Mouse (Mus musculus) kidney, embryonic 14.5 days (tissue): ENCODE measurements around the gene Gls2. TPM values are rescaled to one million over a fixed set of nuclear protein-coding genes. Genes with fewer than 3 reads are reported as not detected.
"Not testable (repeated sequence)": the region's sequence is repeated elsewhere in the genome, so short reads cannot be mapped to it uniquely, and the experiment has no call there.

Experiments used
- ATAC-seq: fragments of 200-750 bp; cut with Nextera tagmentation; 2 replicates; pipeline ENCODE4 v1.8.0; 2017; ENCODE audit warnings: moderate number of reproducible peaks, mild to moderate bottlenecking, moderate TSS enrichment, moderate library complexity; ENCODE audit not compliant: low FRiP score, low TSS enrichment
- H3K27ac ChIP-seq: fragments of 300-500 bp; sonication (generic); 2 replicates; pipeline ENCODE4 v1.5.1; 2014; ENCODE audit warnings: low read depth, mild to moderate bottlenecking, low read length, moderate library complexity, mixed read lengths
- H3K27me3 ChIP-seq: fragments of 300-500 bp; sonication (generic); 2 replicates; pipeline ENCODE4 v1.6.1; 2014; ENCODE audit warnings: mild to moderate bottlenecking, low read length; ENCODE audit not compliant: control insufficient read depth, insufficient read depth
- H3K36me3 ChIP-seq: fragments of 300-500 bp; sonication (generic); 2 replicates; pipeline ENCODE4 v1.6.1; 2014; ENCODE audit warnings: low read length, mixed read lengths; ENCODE audit not compliant: control insufficient read depth, insufficient read depth
- H3K4me1 ChIP-seq: fragments of 300-500 bp; sonication (generic); 2 replicates; pipeline ENCODE4 v1.6.1; 2014; ENCODE audit warnings: low read length, mixed read lengths; ENCODE audit not compliant: control insufficient read depth, insufficient read depth
- H3K4me2 ChIP-seq: fragments of 300-500 bp; sonication (generic); replicated peaks from 2 replicates; pipeline ENCODE4 v1.6.1; 2014; ENCODE audit warnings: low read depth, mild to moderate bottlenecking, low read length
- H3K4me3 ChIP-seq: fragments of 300-500 bp; sonication (generic); 2 replicates; pipeline ENCODE4 v1.5.1; 2014; ENCODE audit warnings: mild to moderate bottlenecking, low read length
- H3K9ac ChIP-seq: fragments of 300-500 bp; sonication (generic); 2 replicates; pipeline ENCODE4 v1.6.1; 2014; ENCODE audit warnings: low read depth, mild to moderate bottlenecking, low read length, moderate library complexity
- H3K9me3 ChIP-seq: fragments of 300-500 bp; sonication (generic); 2 replicates; pipeline ENCODE4 v1.6.1; 2016; ENCODE audit warnings: low read length; ENCODE audit not compliant: control insufficient read depth
- WGBS: fragments of 180-500 bp; shearing (Covaris S2); extraction: QIAGEN DNeasy Blood & Tissue Kit; methylation state at CpG from one replicate; pipeline ENCODE4 v1.1.7; 2014; 5-methylcytosine and 5-hydroxymethylcytosine counted together
- polyA plus RNA-seq: library from polyadenylated mRNA; unstranded; fragments of >200 nt; fragmentation: Nextera tagmentation; extraction: Ambion mirVana; gene quantifications from 2 replicates; pipeline ENCODE4 v1.2.1, GENCODE M21; 2014

The Gls2 gene
- 0.89 and 1.1 TPM in 2 replicates for polyA plus RNA-seq

GRCm38 (mm10) chr10:128194024-128194550 is at the start of gene Gls2:
Gene Gls2 (plus strand): TSS chr10:128194457.
- H3K4me1 ChIP-seq = no peaks in the 10 kb centered on the region
- peak within 1 kb of the TSS; percentile 99 for H3K4me2 ChIP-seq
- peaks cover 17% of the 10 kb centered on the region; the same call in 1 of the 2 replicates for H3K27me3 ChIP-seq
- H3K9ac ChIP-seq = peak within 1 kb of the TSS; percentile 63
- H3K4me3 ChIP-seq = peak within 1 kb of the TSS; percentile 68
- peak within 1 kb of the TSS; percentile 47 for H3K27ac ChIP-seq
- peak; percentile 97 for ATAC-seq
- H3K9me3 ChIP-seq = no peaks in the 10 kb centered on the region
- WGBS = under 1% methylated on average over 46 of the region's 46 CpGs
- no peaks in the 10 kb centered on the region for H3K36me3 ChIP-seq

- Histone ChIP-seq H3K4me3 (no peak overlapping the region), H3K36me3 (peaks cover 44% of the 10 kb centered on the region), H3K4me1 (peaks cover 6% of the 10 kb centered on the region; the same call in 1 of the 2 replicates), H3K9ac (no peak overlapping the region), H3K9me3 (no peaks in the 10 kb centered on the region), H3K27me3 (no peaks in the 10 kb centered on the region), H3K4me2 (no peak overlapping the region), H3K27ac (no peak overlapping the region)
- WGBS = 79% methylated on average over 2 of the region's 2 CpGs
- no peak for ATAC-seq
These were observed 49.3 kb upstream of the Gls2 start for GRCm38 (mm10) chr10:128144961-128145360.

DNA sequence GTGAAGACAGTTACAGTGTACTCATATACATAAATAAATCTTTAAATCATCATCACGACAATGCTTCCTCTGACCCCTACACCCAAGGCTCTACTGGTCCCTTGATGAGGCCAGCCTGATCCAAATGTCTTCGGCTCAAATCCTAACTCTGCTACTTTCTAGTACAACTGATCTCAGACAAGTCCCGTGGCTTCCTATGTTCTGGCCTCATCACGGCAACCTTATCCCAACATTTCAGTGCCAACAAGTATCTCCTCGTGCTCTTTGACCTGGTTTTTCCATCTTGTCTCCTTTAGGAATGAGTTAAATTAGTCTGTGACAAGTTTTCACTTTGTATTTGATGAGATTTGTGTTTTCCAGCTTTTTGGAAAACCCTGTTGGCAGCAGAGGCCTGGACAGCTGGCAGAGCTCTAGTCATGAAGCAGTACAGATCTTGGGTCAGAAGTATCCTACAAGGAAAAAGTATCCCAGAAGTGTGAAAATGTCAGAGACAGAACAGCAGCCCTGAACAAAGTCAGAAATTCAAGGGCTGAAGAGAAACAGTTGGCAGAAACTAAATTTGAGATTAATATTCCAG is 45.4 kb upstream of the Gls2 start:
- ATAC-seq = no peak
- 87% methylated on average over 5 of the region's 5 CpGs for WGBS
- H3K4me1 ChIP-seq = peaks cover 6% of the 10 kb centered on the region; the same call in 1 of the 2 replicates
- no peak overlapping the region for H3K4me3 ChIP-seq
- H3K4me2 ChIP-seq = peak overlapping the region; percentile 13; the same call in 1 of the 2 replicates
- peaks cover 31% of the 10 kb centered on the region for H3K36me3 ChIP-seq
- H3K27ac ChIP-seq = peak overlapping the region; percentile 84; the same call in 1 of the 2 replicates
- H3K9ac ChIP-seq = no peak overlapping the region; the same call in 1 of the 2 replicates
- H3K9me3 ChIP-seq = no peaks in the 10 kb centered on the region
- H3K27me3 ChIP-seq = no peaks in the 10 kb centered on the region

DNA sequence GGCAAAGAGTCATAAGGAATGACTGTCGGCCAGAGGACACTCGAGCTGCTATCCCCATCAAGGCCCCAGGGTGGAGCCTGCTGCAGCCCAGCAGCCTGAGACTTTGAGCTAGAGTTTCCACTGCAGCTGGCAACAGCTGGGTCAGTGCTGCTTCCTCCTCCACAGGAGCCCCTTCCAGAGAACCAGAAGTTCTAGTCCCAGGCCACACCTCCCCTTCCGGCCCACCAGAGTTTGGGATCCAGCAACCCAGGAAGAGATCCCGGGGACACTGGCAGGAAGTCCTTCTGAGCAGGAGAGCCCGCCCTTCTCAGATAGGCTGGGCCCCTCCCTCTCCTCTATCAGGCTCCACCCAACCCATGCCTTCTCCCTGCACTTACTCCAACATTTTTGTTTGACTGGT is 44.7 kb upstream of the Gls2 start:
- 0% methylated on average over 5 of the region's 5 CpGs for WGBS
- peak overlapping the region; percentile 84; the same call in 1 of the 2 replicates for H3K27ac ChIP-seq
- peaks cover 25% of the 10 kb centered on the region for H3K36me3 ChIP-seq
- H3K4me2 ChIP-seq = peak overlapping the region; percentile 13; the same call in 1 of the 2 replicates
- H3K4me3 ChIP-seq = no peak overlapping the region
- H3K9ac ChIP-seq = no peak overlapping the region
- peaks cover 6% of the 10 kb centered on the region; the same call in 1 of the 2 replicates for H3K4me1 ChIP-seq
- no peaks in the 10 kb centered on the region for H3K9me3 ChIP-seq
- no peaks in the 10 kb centered on the region for H3K27me3 ChIP-seq
- peak; percentile 97 for ATAC-seq

GRCm38 (mm10) chr10:128150941-128151340 is 43.3 kb upstream of the Gls2 start:
- no peak overlapping the region for H3K4me2 ChIP-seq
- H3K4me1 ChIP-seq = peaks cover 6% of the 10 kb centered on the region; the same call in 1 of the 2 replicates
- H3K36me3 ChIP-seq = peaks cover 13% of the 10 kb centered on the region
- no peak overlapping the region for H3K4me3 ChIP-seq
- peak overlapping the region; percentile 7; the same call in 1 of the 2 replicates for H3K27ac ChIP-seq
- WGBS = 74% methylated on average over 14 of the region's 14 CpGs
- no peaks in the 10 kb centered on the region for H3K27me3 ChIP-seq
- no peaks in the 10 kb centered on the region for H3K9me3 ChIP-seq
- no peak for ATAC-seq
- H3K9ac ChIP-seq = no peak overlapping the region

DNA sequence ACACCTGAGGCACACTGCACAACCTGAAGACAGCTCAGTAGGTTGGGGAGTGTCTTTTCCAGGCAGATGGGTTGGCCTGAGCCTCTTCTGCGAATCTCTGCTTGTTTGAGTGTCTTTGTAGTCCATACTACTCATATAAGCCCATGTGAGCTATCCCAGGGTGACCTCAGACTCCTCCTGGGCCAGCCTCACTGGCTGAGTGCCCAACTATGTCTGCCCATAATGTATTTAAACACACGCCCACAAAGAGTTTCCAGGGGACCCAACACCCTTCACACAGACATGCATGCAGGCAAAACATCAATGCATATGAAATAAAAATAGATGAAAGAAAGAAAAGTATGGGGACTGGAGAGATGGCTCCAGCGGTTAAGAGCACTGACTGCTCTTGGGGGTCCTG is 40.3 kb upstream of the Gls2 start:
- Histone ChIP-seq H3K4me2 (no peak overlapping the region), H3K4me1 (peaks cover 4% of the 10 kb centered on the region; the same call in 1 of the 2 replicates), H3K27ac (no peak overlapping the region), H3K9ac (no peak overlapping the region), H3K36me3 (peaks cover 10% of the 10 kb centered on the region), H3K27me3 (no peaks in the 10 kb centered on the region), H3K9me3 (no peaks in the 10 kb centered on the region), H3K4me3 (no peak overlapping the region)
- WGBS = 86% methylated on average over 3 of the region's 3 CpGs
- ATAC-seq = no peak

DNA sequence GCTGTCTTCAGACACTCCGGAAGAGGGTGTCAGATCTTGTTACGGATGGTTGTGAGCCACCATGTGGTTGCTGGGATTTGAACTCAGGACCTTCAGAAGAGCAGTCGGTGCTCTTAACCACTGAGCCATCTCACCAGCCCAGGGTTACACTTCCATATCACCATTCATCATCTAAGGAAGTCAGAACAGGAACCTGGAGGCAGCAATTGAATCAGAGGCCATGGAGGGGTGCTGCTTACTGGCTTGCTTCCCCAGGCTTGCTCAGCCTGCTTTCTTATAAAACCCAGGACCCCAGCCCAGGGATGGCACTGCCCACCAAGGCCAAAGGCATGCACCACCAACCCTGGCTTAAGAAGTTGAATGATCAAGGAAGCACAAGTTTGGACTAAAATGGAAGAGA is 28.5 kb upstream of the Gls2 start:
- H3K9me3 ChIP-seq, H3K4me1 ChIP-seq, H3K27me3 ChIP-seq, H3K4me3 ChIP-seq, ATAC-seq, H3K27ac ChIP-seq, H3K36me3 ChIP-seq, H3K9ac ChIP-seq, H3K4me2 ChIP-seq: not testable (repeated sequence)
- WGBS = 77% methylated on average over 2 of the region's 3 CpGs

DNA sequence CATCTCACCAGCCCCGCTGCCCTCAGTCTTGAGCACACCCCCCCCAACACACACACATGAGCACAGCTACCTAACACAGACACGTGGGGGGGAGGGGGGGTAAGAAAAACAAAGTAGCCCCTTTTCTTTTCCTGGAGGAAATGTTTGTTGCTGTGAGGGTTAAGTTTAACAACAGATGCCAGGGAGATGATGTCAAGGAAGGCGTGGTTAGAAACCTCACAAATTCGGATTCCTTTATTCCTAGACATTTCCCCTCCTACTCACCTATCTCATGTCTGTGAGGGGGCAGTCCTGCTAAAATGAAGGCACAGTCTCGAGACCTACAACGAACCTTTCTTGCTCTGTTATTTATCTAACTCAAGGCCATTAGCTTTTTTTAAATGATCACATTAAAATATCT is 27.2 kb upstream of the Gls2 start:
- Histone ChIP-seq H3K27ac (peak overlapping the region; percentile 26; the same call in 1 of the 2 replicates), H3K4me2 (no peak overlapping the region), H3K4me1 (peaks cover 5% of the 10 kb centered on the region; the same call in 1 of the 2 replicates), H3K9me3 (no peaks in the 10 kb centered on the region), H3K36me3 (no peaks in the 10 kb centered on the region), H3K9ac (no peak overlapping the region), H3K27me3 (no peaks in the 10 kb centered on the region), H3K4me3 (no peak overlapping the region)
- WGBS = 28% methylated on average over 6 of the region's 6 CpGs
- ATAC-seq = no peak

- not testable (repeated sequence) for H3K4me2 ChIP-seq, ATAC-seq, H3K9me3 ChIP-seq, H3K27me3 ChIP-seq, H3K36me3 ChIP-seq, H3K4me3 ChIP-seq, H3K27ac ChIP-seq, H3K9ac ChIP-seq
- peaks cover 26% of the 10 kb centered on the region for H3K4me1 ChIP-seq
- WGBS = 96% methylated on average over 10 of the region's 10 CpGs
These were observed 22.9 kb upstream of the Gls2 start for GRCm38 (mm10) chr10:128171348-128171747.
